Comparison of ENCODE assay signal across 8 mouse cellular contexts in genomic region chr1:33883102-33883839, GRCm38 (mm10). TPM values are rescaled to one million over a fixed set of nuclear protein-coding genes. Genes with fewer than 3 reads are reported as not detected.
A peak's percentile ranks its signal among the peaks of the same experiment; 100 is the strongest.
DNase-seq lines count a peak whose midpoint lies in the region; ATAC-seq and TF ChIP-seq lines count a peak whose summit lies in the region.

No protein-coding gene starts in this region.

- intact Hi-C loops in left cerebral cortex, postnatal 36 days (cut with DNase I) = no loop called here

- no peak for TF ChIP-seq POLR2A in thymus, adult 2 months (IDR thresholded peaks at IDR 0.05; ENCODE audit: control insufficient read depth, extremely low read depth, insufficient read depth, low read length, poor library complexity)

- peak; percentile 18 to 21 for DNase-seq in cerebellum, postnatal 14 days
- DNase-seq in cerebellum, adult 9-10 months = no peak
- peak; percentile 84 for DNase-seq in T-cell, adult 2 months (ENCODE audit: low spot score)
- DNase-seq in fibroblast of lung, adult 2 months (ENCODE audit: low read depth) = peak; percentile 40
- no peak for DNase-seq in hindbrain, embryonic 14.5 days (ENCODE audit: low spot score)
- DNase-seq in left cerebral cortex, postnatal 36 days (ENCODE audit: low spot score in 2 of 2) = peak; percentile 19 to 36
- peak; percentile 72 for DNase-seq in thymus, adult 2 months

- H3K36me3 ChIP-seq in hindbrain, embryonic 14.5 days (replicated peaks; ENCODE audit: control insufficient read depth, insufficient read depth) = no peaks in the 10 kb centered on the region
- H3K36me3 ChIP-seq in thymus, adult 2 months (ENCODE audit: control insufficient read depth, insufficient read depth, low read length) = no peaks in the 10 kb centered on the region

- H3K27me3 ChIP-seq in hindbrain, embryonic 14.5 days (ENCODE audit: control insufficient read depth, insufficient read depth, low read length) = no peaks in the 10 kb centered on the region
- H3K27me3 ChIP-seq in thymus, adult 2 months (ENCODE audit: control insufficient read depth, insufficient read depth, low read length) = no peaks in the 10 kb centered on the region

- H3K4me2 ChIP-seq in hindbrain, embryonic 14.5 days (replicated peaks) = peak overlapping the region; percentile 38

- no peak overlapping the region for H3K9ac ChIP-seq in hindbrain, embryonic 14.5 days

- H3K4me3 ChIP-seq in hindbrain, embryonic 14.5 days (replicated peaks; ENCODE audit: low read length) = no peak overlapping the region
- H3K4me3 ChIP-seq in thymus, adult 2 months (ENCODE audit: control insufficient read depth, insufficient read depth, low read length) = peak overlapping the region; percentile 17; the same call in 1 of the 2 replicates

- H3K4me1 ChIP-seq in hindbrain, embryonic 14.5 days (replicated peaks; ENCODE audit: control insufficient read depth, insufficient read depth, low read length) = no peaks in the 10 kb centered on the region
- peaks cover 4% of the 10 kb centered on the region; the same call in 1 of the 2 replicates for H3K4me1 ChIP-seq in thymus, adult 2 months (replicated peaks; ENCODE audit: control insufficient read depth, insufficient read depth, low read length)

- 25% methylated on average over 18 of the region's 18 CpGs for WGBS in hindbrain, embryonic 14.5 days
- 3% methylated on average over 18 of the region's 18 CpGs for WGBS in thymus, adult 2 months

- no peaks in the 10 kb centered on the region for H3K9me3 ChIP-seq in hindbrain, embryonic 14.5 days (ENCODE audit: control insufficient read depth, low read length)

- ATAC-seq in hindbrain, embryonic 14.5 days (ENCODE audit: low FRiP score) = no peak
- peak; percentile 73 for ATAC-seq in megakaryocyte-erythroid progenitor cell, adult 5-6 weeks (replicated peaks; ENCODE audit: low FRiP score, low TSS enrichment, poor library complexity, severe bottlenecking)

- peak; percentile 48; the same call in 1 of the 2 replicates for TF ChIP-seq CTCF in thymus, adult 2 months (IDR thresholded peaks at IDR 0.05; ENCODE audit: borderline replicate concordance, control insufficient read depth, extremely low read depth, insufficient read depth, low read length, poor library complexity)

- H3K27ac ChIP-seq in hindbrain, embryonic 14.5 days = no peak overlapping the region
- peak overlapping the region; percentile 38; the same call in 1 of the 2 replicates for H3K27ac ChIP-seq in thymus, adult 2 months (ENCODE audit: control insufficient read depth, insufficient read depth, low read length)

RNA-seq across cellular contexts. Expression of gene Bend6, which starts 24.3 kb away (rescaled TPM):
- 55.9 and 75.5 TPM in 2 replicates for polyA plus RNA-seq in hindbrain, embryonic 14.5 days (2014; fragmentation: Nextera tagmentation; extraction: Ambion mirVana)
- total RNA-seq in left cerebral cortex, postnatal 36 days (2021) = 100 to 1,000 TPM; 128 to 136 TPM
- not detected in 2 replicates for total RNA-seq in megakaryocyte-erythroid progenitor cell, adult 5-6 weeks (2014; fragmentation: Nextera tagmentation)
- not detected in 2 replicates for total RNA-seq in megakaryocyte-erythroid progenitor cell, adult 5-6 weeks (2017)
- 0.41 and 0.55 TPM in 2 replicates for polyA plus RNA-seq in thymus, adult 2 months (2012; rRNA removed)

RNA-seq across cellular contexts. Expression of gene Dst, which starts 24.8 kb away (rescaled TPM):
- 58.1 and 63.1 TPM in 2 replicates for polyA plus RNA-seq in hindbrain, embryonic 14.5 days (2014; fragmentation: Nextera tagmentation; extraction: Ambion mirVana)
- total RNA-seq in left cerebral cortex, postnatal 36 days (2021) = 100 to 1,000 TPM; 243 to 269 TPM
- 2.1 and 7.9 TPM in 2 replicates for total RNA-seq in megakaryocyte-erythroid progenitor cell, adult 5-6 weeks (2014; fragmentation: Nextera tagmentation)
- 4.1 and 9.1 TPM in 2 replicates for total RNA-seq in megakaryocyte-erythroid progenitor cell, adult 5-6 weeks (2017)
- polyA plus RNA-seq in thymus, adult 2 months (2012; rRNA removed) = 23.1 and 24.2 TPM in 2 replicates

Comparison
In these comparisons a context has a peak if more than half of its experiments do, and no peak if none do; other contexts are left out.
1. DNase-seq: peak in cerebellum, postnatal 14 days (2 of 2), T-cell, adult 2 months (single experiment), fibroblast of lung, adult 2 months (single experiment), left cerebral cortex, postnatal 36 days (2 of 2) and thymus, adult 2 months (single experiment); none in cerebellum, adult 9-10 months (single experiment) and hindbrain, embryonic 14.5 days (single experiment).
2. RNA of gene Bend6, which starts 24.3 kb away (total RNA-seq): 128 to 136 TPM in left cerebral cortex, postnatal 36 days; not detected in megakaryocyte-erythroid progenitor cell, adult 5-6 weeks; every median in the first group is over 100 times any median in the second.
3. RNA of gene Dst, which starts 24.8 kb away (total RNA-seq): 243 to 269 TPM in left cerebral cortex, postnatal 36 days; 2.1 to 9.1 TPM in megakaryocyte-erythroid progenitor cell, adult 5-6 weeks; every median in the first group is over 10 times any median in the second.